In genomic region chr9:40876164-40876563, GRCm38 (mm10) we compare ENCODE assay signal across 30 mouse cellular contexts. TPM values are rescaled to one million over a fixed set of nuclear protein-coding genes. Genes with fewer than 3 reads are reported as not detected.
DNase-seq lines count a peak whose midpoint lies in the region; ATAC-seq and TF ChIP-seq lines count a peak whose summit lies in the region.
"Had no signal": no experiment of that assay in that cellular context is flagged by ENCODE, and none has a peak within 500 bp of the region (broad histone marks: within the 10 kb centered on the region; RNA-seq: fewer than 3 reads in every experiment).

No protein-coding gene starts in this region.

- H3K36me3 ChIP-seq in forebrain, postnatal 0 days (ENCODE audit: insufficient read depth): no peaks in the 10 kb centered on the region
- no peaks in the 10 kb centered on the region for H3K36me3 ChIP-seq in forebrain, embryonic 16.5 days (ENCODE audit: control insufficient read depth, insufficient read depth)
- H3K36me3 ChIP-seq in neural tube, embryonic 12.5 days: no peaks in the 10 kb centered on the region
- H3K36me3 ChIP-seq: embryonic facial prominence, embryonic 15.5 days; heart, embryonic 13.5 days; limb, embryonic 13.5 days; liver, embryonic 13.5 days; neural tube, embryonic 13.5 days had no signal

- no peak overlapping the region for H3K27ac ChIP-seq in forebrain, postnatal 0 days (ENCODE audit: low read depth, low read length)
- no peak overlapping the region for H3K27ac ChIP-seq in forebrain, embryonic 16.5 days (ENCODE audit: low read length)
- H3K27ac ChIP-seq in neural tube, embryonic 12.5 days: no peak overlapping the region
- H3K27ac ChIP-seq: embryonic facial prominence, embryonic 15.5 days; heart, embryonic 13.5 days; limb, embryonic 13.5 days; liver, embryonic 13.5 days; neural tube, embryonic 13.5 days had no signal

- H3K9ac ChIP-seq in forebrain, postnatal 0 days: no peak overlapping the region
- H3K9ac ChIP-seq in forebrain, embryonic 16.5 days (replicated peaks; ENCODE audit: low read depth, low read length): no peak overlapping the region
- no peak overlapping the region for H3K9ac ChIP-seq in neural tube, embryonic 12.5 days
- H3K9ac ChIP-seq: embryonic facial prominence, embryonic 15.5 days; heart, embryonic 13.5 days; limb, embryonic 13.5 days; liver, embryonic 13.5 days; lung, embryonic 14.5 days; neural tube, embryonic 13.5 days had no signal

- WGBS in forebrain, postnatal 0 days: under 1% methylated on average over 29 of the region's 29 CpGs
- WGBS in forebrain, embryonic 16.5 days: 0% methylated on average over 29 of the region's 29 CpGs
- WGBS in neural tube, embryonic 12.5 days: under 1% methylated on average over 29 of the region's 29 CpGs

- H3K4me1 ChIP-seq in forebrain, postnatal 0 days (ENCODE audit: insufficient read depth): no peaks in the 10 kb centered on the region
- H3K4me1 ChIP-seq in forebrain, embryonic 16.5 days (replicated peaks; ENCODE audit: control insufficient read depth, insufficient read depth, low read length): peaks cover 16% of the 10 kb centered on the region
- H3K4me1 ChIP-seq in neural tube, embryonic 12.5 days: peaks cover 21% of the 10 kb centered on the region; the same call in 1 of the 2 replicates
- H3K4me1 ChIP-seq: liver, embryonic 13.5 days had no signal

- ATAC-seq in forebrain, postnatal 0 days: no peak
- no peak for ATAC-seq in forebrain, embryonic 16.5 days
- ATAC-seq in neural tube, embryonic 12.5 days (ENCODE audit: low FRiP score, low read depth): no peak
- ATAC-seq: hindbrain, embryonic 16.5 days; Patski had no signal

- H3K4me3 ChIP-seq in forebrain, postnatal 0 days (ENCODE audit: low read depth, low read length): no peak overlapping the region
- no peak overlapping the region for H3K4me3 ChIP-seq in forebrain, embryonic 16.5 days (replicated peaks; ENCODE audit: low read length)
- no peak overlapping the region for H3K4me3 ChIP-seq in neural tube, embryonic 12.5 days
- H3K4me3 ChIP-seq: embryonic facial prominence, embryonic 15.5 days; heart, embryonic 13.5 days; limb, embryonic 13.5 days; liver, embryonic 13.5 days; neural tube, embryonic 13.5 days had no signal

- DNase-seq in cerebellum, adult 8-10 months: peak; percentile 13
- DNase-seq in cerebellum, adult 9-10 months: no peak
- DNase-seq in forebrain, postnatal 0 days: peak; percentile 44
- peak; percentile 13 for DNase-seq in testis, postnatal 14 days (ENCODE audit: low spot score)
- no peak for DNase-seq in testis, postnatal 10 days (ENCODE audit: low spot score)
- DNase-seq in thymus, adult 18-20 months: no peak
- DNase-seq: adrenal gland, postnatal 14 days; cerebellum, adult 11 months; heart, adult 11 months; heart, postnatal 36 days; kidney, adult 11 months; liver, embryonic 13.5 days; lung, embryonic 14.5 days; lung, postnatal 4 days; spleen, adult 18-20 months; thymus, adult 2 months had no signal

- no peak for TF ChIP-seq CTCF in forebrain, postnatal 0 days (IDR thresholded peaks at IDR 0.05; ENCODE audit: low read depth)

- no peaks in the 10 kb centered on the region for H3K9me3 ChIP-seq in forebrain, postnatal 0 days (ENCODE audit: low read length)
- H3K9me3 ChIP-seq in forebrain, embryonic 16.5 days (ENCODE audit: control insufficient read depth, low read length): no peaks in the 10 kb centered on the region
- no peaks in the 10 kb centered on the region for H3K9me3 ChIP-seq in neural tube, embryonic 12.5 days
- H3K9me3 ChIP-seq: embryonic facial prominence, embryonic 15.5 days; heart, embryonic 13.5 days; limb, embryonic 13.5 days; liver, embryonic 13.5 days; neural tube, embryonic 13.5 days had no signal

- H3K4me2 ChIP-seq in forebrain, postnatal 0 days (ENCODE audit: low read depth): no peak overlapping the region
- H3K4me2 ChIP-seq in forebrain, embryonic 16.5 days (ENCODE audit: low read length): no peak overlapping the region
- 0 out of 2 replicates have a peak overlapping the region, but pooled peaks have one; percentile 7 for H3K4me2 ChIP-seq in neural tube, embryonic 12.5 days (replicated peaks)
- H3K4me2 ChIP-seq: embryonic facial prominence, embryonic 15.5 days; heart, embryonic 13.5 days; limb, embryonic 13.5 days; liver, embryonic 13.5 days; lung, embryonic 14.5 days; neural tube, embryonic 13.5 days had no signal

- peaks cover 56% of the 10 kb centered on the region for H3K27me3 ChIP-seq in forebrain, postnatal 0 days (ENCODE audit: insufficient read depth, low read length)
- peaks cover 66% of the 10 kb centered on the region for H3K27me3 ChIP-seq in forebrain, embryonic 16.5 days (replicated peaks; ENCODE audit: control insufficient read depth, insufficient read depth, low read length)
- H3K27me3 ChIP-seq in neural tube, embryonic 12.5 days (replicated peaks): peaks cover 100% of the 10 kb centered on the region

RNA-seq across cellular contexts. Expression of gene Bsx, which starts 2.2 kb away (rescaled TPM):
- 1.2 and 1.3 TPM in 2 replicates for total RNA-seq in forebrain, postnatal 0 days (2014; rRNA removed)
- 0.40 and 1.0 TPM in 2 replicates for polyA plus RNA-seq in forebrain, postnatal 0 days (2015; fragmentation: Nextera tagmentation; extraction: Ambion mirVana)
- 0.29 and 0.61 TPM in 2 replicates for polyA plus RNA-seq in forebrain, embryonic 16.5 days (2015; fragmentation: Nextera tagmentation; extraction: Ambion mirVana)
- polyA plus RNA-seq in neural tube, embryonic 12.5 days (2016; fragmentation: Nextera tagmentation; extraction: Ambion mirVana): not detected in 2 replicates
- total RNA-seq: adrenal gland, postnatal 14 days; common myeloid progenitor, adult 5-6 weeks; ES-E14; gastrocnemius, adult 8-10 months; heart, postnatal 36 days; layer of hippocampus, postnatal 14 days had no signal
- polyA plus RNA-seq: embryonic facial prominence, embryonic 15.5 days; heart, embryonic 13.5 days; hindbrain, embryonic 16.5 days; kidney, embryonic 16.5 days; large intestine, adult 2 months; limb, embryonic 13.5 days; liver, embryonic 13.5 days; lung, embryonic 14.5 days; neural tube, embryonic 13.5 days; Patski had no signal

Comparison
In these comparisons a context has a peak if more than half of its experiments do, and no peak if none do; other contexts are left out.
1. DNase-seq: peak in cerebellum, adult 8-10 months (single experiment), forebrain, postnatal 0 days (single experiment) and testis, postnatal 14 days (single experiment); none in cerebellum, adult 9-10 months (single experiment), testis, postnatal 10 days (single experiment) and thymus, adult 18-20 months (0 of 2).